Mouse (Mus musculus) testis, adult 2 months (tissue): ENCODE data around the gene March9. TPM values are rescaled to one million over a fixed set of nuclear protein-coding genes. Genes with fewer than 3 reads are reported as not detected.

ENCODE experiments used
- H3K27ac ChIP-seq: fragments of 200-500 bp; 2 replicates; pipeline ENCODE4 v1.5.1; 2012; ENCODE audit warnings: low read depth, low read length; ENCODE audit not compliant: control insufficient read depth, insufficient read depth
- H3K27me3 ChIP-seq: fragments of 200-500 bp; 2 replicates; pipeline ENCODE4 v1.6.1; 2012; ENCODE audit warnings: mild to moderate bottlenecking, low read length, moderate library complexity; ENCODE audit not compliant: control insufficient read depth, insufficient read depth
- H3K36me3 ChIP-seq: fragments of 200-500 bp; 2 replicates; pipeline ENCODE4 v1.6.1; 2012; ENCODE audit warnings: mild to moderate bottlenecking, low read length; ENCODE audit not compliant: control insufficient read depth, insufficient read depth
- H3K4me1 ChIP-seq: fragments of 200-500 bp; 2 replicates; pipeline ENCODE4 v1.6.1; 2012; ENCODE audit warnings: low read length; ENCODE audit not compliant: control insufficient read depth, insufficient read depth
- H3K4me3 ChIP-seq: fragments of 200-500 bp; 2 replicates; pipeline ENCODE4 v1.5.1; 2012; ENCODE audit warnings: low read depth, mild to moderate bottlenecking, low read length, moderate library complexity, mixed read lengths; ENCODE audit not compliant: control insufficient read depth
- CTCF ChIP-seq: fragments of 200-500 bp; IDR thresholded peaks from 2 replicates; pipeline ENCODE4 v1.5.1; 2012; ENCODE audit warnings: low read depth, mild to moderate bottlenecking, inconsistent platforms, low read length, moderate library complexity; ENCODE audit not compliant: control insufficient read depth, insufficient read depth, insufficient replicate concordance
- POLR2A ChIP-seq: fragments of 200-500 bp; IDR thresholded peaks from 2 replicates; pipeline ENCODE4 v1.6.1; 2012; ENCODE audit warnings: low read depth, mild to moderate bottlenecking, inconsistent platforms, low read length, moderate library complexity; ENCODE audit not compliant: control insufficient read depth
- polyA plus RNA-seq: library from polyadenylated mRNA; depleted of rRNA; stranded (reverse); fragments of >200 nt; gene quantifications from 2 replicates; pipeline ENCODE4 v1.2.3, GENCODE M21; 2012

March9 gene
- polyA plus RNA-seq, 1 experiment, result 2.1 TPM

GRCm38 (mm10) chr10:127099191-127099590, 39.2 kb upstream of the March9 start:
- no peaks in the 10 kb centered on the region for H3K36me3 ChIP-seq
- TF ChIP-seq POLR2A (no peak), CTCF (no peak)

GRCm38 (mm10) chr10:127098514-127098913, 38.5 kb upstream of the March9 start:
- Histone ChIP-seq H3K4me3 (no peak overlapping the region), H3K27me3 (no peaks in the 10 kb centered on the region), H3K36me3 (no peaks in the 10 kb centered on the region), H3K27ac (no peak overlapping the region), H3K4me1 (no peaks in the 10 kb centered on the region; the same call in 1 of the 2 replicates)
- TF ChIP-seq CTCF, result no peak
- TF ChIP-seq POLR2A, result no peak

More at GRCm38 (mm10) chr10:127099191-127099590, 39.2 kb upstream of the March9 start:
- Histone ChIP-seq H3K4me3 (no peak overlapping the region), H3K4me1 (no peaks in the 10 kb centered on the region; the same call in 1 of the 2 replicates), H3K27ac (no peak overlapping the region), H3K27me3 (no peaks in the 10 kb centered on the region)

- Histone ChIP-seq H3K27me3 (no peaks in the 10 kb centered on the region), H3K27ac (no peak overlapping the region), H3K4me3 (no peak overlapping the region), H3K4me1 (peaks cover 24% of the 10 kb centered on the region), H3K36me3 (no peaks in the 10 kb centered on the region)
- TF ChIP-seq CTCF (no peak), POLR2A (no peak)
Measured at GRCm38 (mm10) chr10:127094382-127094802, 34.4 kb upstream of the March9 start.

- Histone ChIP-seq H3K4me3 (peak overlapping the region; percentile 59), H3K36me3 (no peaks in the 10 kb centered on the region), H3K27me3 (no peaks in the 10 kb centered on the region), H3K27ac (no peak overlapping the region), H3K4me1 (peaks cover 24% of the 10 kb centered on the region)
- TF ChIP-seq CTCF (no peak), POLR2A (no peak)
Measured at GRCm38 (mm10) chr10:127092742-127093141, 32.8 kb upstream of the March9 start.

GRCm38 (mm10) chr10:127091507-127092396, 31.8 kb upstream of the March9 start:
- H3K4me3 ChIP-seq, result peak overlapping the region; percentile 69
- peaks cover 24% of the 10 kb centered on the region for H3K4me1 ChIP-seq
- H3K36me3 ChIP-seq, result no peaks in the 10 kb centered on the region
- no peak overlapping the region for H3K27ac ChIP-seq
- TF ChIP-seq POLR2A (no peak), CTCF (no peak)
- H3K27me3 ChIP-seq, result no peaks in the 10 kb centered on the region

- H3K4me3 ChIP-seq, result peak overlapping the region; percentile 69
- TF ChIP-seq CTCF, result no peak
- no peak for TF ChIP-seq POLR2A
Measured at GRCm38 (mm10) chr10:127090560-127091411, 30.8 kb upstream of the March9 start.

GRCm38 (mm10) chr10:127085633-127086032, 25.6 kb upstream of the March9 start:
- Histone ChIP-seq H3K4me1 (peaks cover 14% of the 10 kb centered on the region), H3K27me3 (no peaks in the 10 kb centered on the region), H3K27ac (no peak overlapping the region), H3K36me3 (no peaks in the 10 kb centered on the region), H3K4me3 (no peak overlapping the region)
- TF ChIP-seq POLR2A (no peak), CTCF (no peak)

More at GRCm38 (mm10) chr10:127090560-127091411, 30.8 kb upstream of the March9 start:
- Histone ChIP-seq H3K36me3 (no peaks in the 10 kb centered on the region), H3K4me1 (peaks cover 24% of the 10 kb centered on the region), H3K27me3 (no peaks in the 10 kb centered on the region), H3K27ac (no peak overlapping the region)
